Mouse (Mus musculus) retina, adult 2 months (tissue): Measurements from ENCODE around the gene Mapkap1.

Source experiments
- DNase-seq: peaks from one replicate; pipeline ENCODE4 v3.0.0-alpha.2; 2012; ENCODE audit warnings: low read depth, low spot score

The Mapkap1 gene

DNA sequence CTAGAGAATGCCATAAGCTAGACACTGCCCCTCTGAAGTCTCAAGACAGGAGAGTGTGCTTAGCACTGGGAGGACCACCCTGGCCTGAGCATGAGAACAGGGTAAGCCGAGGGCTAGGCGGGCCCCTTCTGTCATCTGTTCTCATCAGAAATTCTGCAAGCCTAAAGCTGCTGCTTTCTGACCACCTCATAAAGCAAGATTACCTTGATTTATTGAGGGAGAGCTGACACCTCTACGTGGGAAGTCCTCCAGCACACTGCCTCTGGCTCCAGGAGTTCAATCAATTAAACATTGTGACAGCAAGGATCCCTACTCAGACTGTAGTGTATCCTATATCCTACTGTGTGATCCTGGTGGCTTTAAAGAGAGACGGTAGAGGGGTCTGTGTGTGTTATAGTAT is 166.5 kb downstream of the Mapkap1 start:
- no peak for DNase-seq

DNA sequence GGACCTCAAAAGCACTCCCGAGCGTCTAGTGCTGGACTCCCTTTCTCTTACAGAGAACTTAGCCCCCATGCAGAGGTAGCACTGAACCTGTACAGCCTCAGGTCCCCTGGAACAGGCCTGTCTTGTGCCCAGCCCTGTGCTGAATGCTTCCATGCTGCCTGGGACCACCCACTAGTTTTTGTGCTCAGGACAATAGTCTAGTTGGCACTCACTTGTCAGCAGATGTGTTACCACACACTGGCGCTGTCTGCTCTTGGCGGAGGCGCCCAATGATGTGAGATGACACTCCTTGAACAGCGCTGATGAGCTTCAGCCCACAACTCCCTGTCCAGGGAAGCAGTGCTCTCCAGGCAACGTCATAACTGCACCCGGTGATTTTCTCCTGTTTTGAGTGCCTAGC is 182.0 kb downstream of the Mapkap1 start:
- DNase-seq: no peak

DNA sequence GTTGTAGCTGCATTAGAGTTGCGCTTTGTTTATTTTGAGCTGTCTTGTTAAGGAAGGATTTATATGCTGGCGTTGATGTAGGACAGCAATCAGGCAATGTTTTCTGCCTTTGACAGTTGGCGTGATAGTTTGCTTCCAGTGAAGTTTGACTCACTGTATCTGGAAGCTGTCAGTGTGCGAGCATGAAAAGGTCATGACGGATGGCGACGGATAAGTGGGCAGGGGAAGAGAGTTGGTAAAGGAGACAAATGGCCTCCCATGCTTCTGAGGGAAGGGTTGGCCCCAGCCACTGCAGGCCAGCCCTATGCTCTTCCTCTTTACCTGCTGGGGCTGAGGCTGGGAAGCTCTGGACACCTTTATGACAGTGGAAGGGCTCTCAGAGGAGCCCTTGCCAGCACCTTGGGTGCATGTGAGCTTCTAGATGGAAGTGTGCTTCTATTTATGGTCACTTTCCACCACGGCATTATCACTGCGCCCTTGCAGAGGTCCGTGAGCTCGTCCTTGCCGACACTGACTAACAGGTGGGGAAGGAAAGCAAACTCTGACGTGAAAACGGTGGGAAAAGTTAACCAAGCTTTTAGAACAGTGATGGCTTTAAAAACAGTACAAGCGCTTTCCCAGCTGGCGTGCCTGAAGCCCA is 185.3 kb downstream of the Mapkap1 start:
- no peak for DNase-seq

DNA sequence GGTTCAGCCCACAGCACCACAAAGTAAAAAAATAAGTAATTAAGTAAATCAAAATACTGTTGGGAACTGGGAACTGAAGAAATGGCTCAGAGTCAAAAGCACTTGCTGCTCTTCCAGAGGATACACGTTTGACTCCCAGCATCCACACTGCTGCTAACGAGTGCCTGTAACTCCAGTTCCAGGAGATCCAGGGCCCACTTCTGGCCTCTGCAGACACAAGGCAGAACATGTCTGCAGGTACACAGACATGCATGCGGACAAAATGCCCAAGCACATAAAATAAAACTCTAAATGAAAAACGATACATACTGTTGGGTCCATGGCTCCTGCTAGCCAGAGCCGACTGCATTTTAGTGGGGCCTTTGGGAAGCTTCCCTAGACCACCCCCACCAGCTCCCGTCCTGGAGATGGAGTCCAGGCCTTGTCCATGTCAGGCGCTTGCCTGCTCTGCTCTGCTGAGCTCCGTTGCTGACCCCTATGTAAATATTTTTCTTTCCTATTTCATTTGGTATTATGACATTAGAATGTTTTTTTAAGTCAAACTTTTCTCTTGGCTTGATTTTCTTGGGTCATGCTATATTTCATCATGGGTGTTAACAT is 185.9 kb downstream of the Mapkap1 start:
- no peak for DNase-seq

DNA sequence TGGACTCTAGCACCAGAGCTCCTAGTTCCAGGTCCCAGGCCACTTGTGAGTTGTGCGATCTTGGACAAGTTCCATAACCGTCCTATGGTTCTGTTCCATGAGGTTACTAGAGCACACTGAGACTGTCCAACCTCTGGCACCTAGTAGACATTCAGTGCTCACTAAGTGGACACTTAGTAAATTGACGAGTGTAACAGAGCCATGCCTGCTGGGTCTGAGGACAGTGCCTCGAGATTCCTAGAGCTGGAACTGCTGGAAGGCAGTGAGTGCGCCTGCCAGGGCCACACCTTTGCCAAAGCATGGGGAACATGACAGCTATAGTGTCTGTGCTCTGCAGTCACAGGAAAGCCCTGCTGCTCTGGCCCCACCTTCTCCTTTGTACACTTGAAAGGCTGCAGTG is 187.4 kb downstream of the Mapkap1 start:
- no peak for DNase-seq

DNA sequence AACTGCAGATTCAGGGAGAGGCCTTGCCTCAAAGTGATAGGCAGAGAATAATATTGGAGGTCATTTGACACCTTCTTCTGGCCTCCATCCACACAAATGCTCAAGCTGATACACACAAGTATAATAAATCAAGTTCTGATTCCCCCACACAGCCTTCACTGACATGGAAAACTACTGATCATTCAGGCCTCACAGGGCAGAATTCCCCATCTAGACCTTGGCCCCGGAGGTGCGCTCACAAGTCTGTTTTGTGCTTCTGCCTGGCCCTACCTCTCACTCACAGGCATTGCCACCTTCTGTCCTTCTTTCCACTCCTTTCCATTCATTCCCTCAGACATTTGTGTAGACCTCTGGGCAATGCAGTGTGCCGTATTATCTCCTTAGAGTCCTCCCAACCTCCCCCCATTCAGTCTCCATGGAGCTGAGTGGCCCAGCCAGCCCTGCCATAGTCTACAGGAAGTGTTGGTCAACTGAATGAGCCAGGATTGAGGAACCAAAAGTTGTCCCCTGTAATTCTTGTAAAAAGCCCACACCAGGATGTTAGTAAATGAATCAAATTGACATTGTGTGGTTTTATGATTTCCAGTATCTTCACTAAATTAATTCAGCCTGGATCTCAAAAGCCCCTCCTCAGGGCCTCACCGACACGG is 193.2 kb downstream of the Mapkap1 start:
- DNase-seq: no peak

DNA sequence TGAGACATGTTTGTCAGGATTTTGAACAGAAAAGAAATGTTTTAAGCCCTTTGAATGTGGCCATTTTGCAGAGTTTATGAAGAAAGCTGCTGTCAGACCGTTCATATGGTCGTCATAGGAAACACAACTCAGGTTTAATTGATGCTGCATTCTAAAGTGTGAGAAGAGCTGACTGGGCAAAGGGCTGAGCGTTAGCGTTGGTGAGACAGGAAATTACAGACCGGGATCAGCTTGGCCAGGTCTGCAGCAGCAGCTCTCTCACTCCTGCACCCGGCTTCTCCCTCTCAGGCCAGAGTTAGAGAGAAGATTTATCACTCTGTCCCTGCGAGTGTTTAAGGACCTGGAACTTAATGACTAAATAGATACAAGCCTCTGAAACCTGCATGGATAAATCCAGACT is 194.2 kb downstream of the Mapkap1 start:
- no peak for DNase-seq

DNA sequence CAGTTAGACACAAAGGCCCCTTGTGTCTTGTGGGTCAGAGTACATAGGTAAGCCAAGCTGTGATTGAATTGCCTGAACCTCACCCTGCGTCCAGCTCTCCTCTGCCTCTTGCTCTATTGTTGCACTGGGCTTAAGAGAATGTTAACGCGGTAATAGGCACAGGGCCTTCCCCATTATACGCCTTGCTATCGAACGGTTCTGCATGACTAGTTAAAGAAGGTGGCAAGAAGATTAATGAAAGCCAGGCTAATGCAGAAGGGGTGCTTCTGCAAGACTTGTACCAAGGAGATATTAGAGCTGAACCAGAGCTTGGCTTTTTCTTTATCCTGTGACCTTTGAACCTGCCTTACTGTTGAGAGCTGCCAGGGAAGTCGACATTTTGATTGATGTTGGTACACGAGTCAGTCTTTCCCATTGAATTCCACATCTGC is 195.6 kb downstream of the Mapkap1 start:
- DNase-seq: no peak

DNA sequence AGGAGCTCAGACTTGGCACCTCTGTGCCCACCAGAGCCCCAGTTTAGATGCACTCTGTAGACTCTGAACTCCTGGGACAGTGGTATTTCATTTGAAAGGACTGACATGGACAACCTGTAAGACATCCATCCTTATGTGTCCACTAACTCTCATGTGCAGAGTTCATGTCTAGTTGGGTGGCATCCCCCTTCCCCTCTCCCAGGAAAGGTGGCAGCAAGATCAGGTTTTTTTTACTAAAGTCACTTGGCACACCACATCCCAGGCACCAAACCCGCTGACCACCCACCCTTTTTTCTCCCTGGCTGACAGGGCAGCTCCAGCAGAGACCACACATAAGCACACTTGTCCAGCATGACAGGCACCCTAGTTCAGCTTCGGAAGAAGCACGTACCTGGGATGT is 196.3 kb downstream of the Mapkap1 start:
- no peak for DNase-seq

DNA sequence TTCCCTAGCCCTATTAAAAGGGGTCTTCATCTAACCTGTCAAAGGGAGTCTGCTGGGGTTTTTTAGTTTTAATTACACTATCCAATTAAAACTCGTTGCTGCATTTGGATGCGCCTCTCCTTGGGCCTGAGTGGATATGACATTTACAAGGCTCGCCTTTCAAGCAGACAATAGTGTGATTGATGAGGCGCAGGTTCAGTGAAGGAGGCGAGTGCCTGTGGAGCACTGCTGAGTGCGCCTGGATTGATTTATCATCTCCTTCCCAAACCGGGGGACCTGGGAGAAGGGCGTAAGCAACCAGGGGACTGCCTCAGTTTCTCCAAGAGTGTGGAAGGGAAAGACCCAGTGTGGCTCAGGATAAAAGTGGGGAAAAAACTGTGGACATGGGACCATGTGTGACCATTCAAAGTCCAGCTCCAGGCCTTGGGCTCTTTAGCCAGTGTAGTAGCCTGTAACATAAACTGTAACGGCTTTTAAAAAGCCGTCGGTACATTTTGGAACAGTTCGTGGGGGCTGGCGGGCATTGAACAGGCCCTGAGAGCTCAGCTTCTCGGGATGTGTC is 197.2 kb downstream of the Mapkap1 start:
- DNase-seq: no peak

DNA sequence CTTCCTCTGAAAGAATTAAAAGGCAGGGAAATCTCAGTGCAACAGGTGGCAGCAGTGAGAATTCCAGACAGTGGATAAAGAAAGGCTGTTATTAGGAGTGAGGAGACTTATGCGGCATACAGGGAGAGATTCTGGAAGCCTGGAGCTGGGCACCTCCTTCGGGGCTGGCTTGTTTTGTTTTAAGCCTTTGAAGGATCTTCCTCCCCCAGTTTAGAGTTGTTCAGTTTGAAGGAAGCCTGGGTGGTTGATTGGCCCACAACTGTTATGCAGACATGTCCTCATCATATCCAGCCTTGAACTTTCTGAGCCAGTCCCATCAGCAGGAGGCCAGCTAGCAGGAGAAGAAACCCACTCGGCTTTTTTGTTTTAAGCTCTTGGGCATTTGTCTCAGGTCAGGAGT is 198.5 kb downstream of the Mapkap1 start:
- DNase-seq: no peak

DNA sequence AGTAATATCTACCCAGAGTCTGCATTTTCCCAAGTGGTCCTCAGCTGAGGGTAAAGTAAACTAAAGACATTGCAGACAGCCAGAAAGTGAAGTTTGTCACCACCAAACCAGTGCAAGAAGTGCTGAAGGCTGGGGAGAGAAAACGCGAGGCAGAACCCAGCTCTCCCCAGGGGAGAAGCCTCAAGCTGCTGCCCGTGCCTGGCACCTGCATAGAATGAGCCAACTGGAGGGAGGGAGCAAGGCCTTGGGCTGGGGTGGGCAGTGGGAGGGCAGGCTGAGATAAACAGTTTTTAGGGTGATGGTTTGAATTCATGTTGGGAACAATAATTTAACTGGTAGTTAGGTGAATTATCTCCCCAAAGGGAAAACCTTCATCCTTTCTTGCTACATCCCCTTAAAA is 202.3 kb downstream of the Mapkap1 start:
- no peak for DNase-seq

DNA sequence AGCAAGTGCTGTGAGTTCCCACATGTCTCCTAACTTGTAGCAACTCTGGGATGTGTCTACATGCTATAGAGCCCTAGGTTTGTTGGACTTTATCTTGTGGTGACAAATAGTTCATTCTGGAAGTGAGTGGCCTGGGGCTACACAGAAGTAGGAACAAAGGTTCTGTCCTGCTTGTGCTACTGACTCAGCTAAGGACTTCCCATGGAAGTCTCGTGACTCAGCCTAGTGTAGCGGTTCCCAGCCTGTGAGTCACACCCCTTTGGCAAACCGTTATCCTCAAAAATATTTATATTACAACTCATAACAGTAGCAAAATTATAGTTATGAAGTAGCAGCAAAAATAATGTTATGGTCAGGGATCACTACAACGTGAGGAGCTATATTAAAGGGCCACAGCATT is 202.9 kb downstream of the Mapkap1 start:
- DNase-seq: no peak

DNA sequence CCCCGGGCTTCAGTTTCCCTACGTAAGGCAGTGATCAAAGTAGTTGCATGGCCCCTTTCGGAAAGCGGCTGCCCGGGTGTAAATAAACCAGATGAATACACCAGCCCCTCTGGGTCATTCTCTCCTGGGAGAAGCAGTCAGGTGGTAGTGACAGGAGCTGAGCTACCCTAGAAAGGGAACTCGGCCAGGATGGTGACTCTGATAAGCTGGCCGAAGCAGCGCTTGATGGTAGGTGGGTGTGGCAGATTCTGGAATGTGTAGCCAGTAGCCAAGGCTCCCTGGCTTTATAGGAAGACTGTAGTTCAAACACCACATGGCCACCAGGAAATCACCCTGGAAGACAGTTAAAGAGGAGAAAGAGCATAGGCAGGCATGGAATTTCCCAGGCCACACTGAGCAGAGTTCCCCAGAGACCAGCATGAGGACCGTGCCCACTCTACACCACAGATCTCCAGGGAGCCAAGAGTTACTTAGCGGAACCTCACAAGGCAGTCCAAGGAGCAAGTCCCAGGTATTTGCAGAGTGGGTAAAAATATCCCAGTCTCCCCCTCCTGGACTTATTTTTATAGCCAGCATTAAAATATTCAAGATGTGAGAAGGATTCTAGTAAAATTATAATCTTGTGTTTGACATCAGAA is 214.3 kb downstream of the Mapkap1 start:
- no peak for DNase-seq

DNA sequence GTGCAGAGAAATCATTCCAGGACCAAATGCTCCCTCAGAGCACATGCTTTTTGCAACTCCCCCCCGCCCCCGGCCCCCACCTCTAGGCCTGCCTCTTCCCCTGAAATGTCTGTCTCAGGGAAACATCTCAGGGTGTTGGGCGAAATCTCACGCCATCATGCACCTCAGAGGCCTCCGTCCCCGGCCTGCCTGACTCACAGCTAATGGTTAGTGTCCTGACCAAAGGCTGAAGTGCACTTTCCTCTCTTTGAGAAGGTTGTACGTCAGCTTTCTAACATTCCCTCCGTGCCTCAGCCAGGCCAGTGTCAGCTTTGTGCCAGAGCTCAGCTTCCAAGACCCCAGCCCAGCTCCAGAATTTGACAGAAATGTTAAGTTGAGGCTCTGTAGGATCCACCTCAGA is 214.9 kb downstream of the Mapkap1 start:
- DNase-seq: no peak

DNA sequence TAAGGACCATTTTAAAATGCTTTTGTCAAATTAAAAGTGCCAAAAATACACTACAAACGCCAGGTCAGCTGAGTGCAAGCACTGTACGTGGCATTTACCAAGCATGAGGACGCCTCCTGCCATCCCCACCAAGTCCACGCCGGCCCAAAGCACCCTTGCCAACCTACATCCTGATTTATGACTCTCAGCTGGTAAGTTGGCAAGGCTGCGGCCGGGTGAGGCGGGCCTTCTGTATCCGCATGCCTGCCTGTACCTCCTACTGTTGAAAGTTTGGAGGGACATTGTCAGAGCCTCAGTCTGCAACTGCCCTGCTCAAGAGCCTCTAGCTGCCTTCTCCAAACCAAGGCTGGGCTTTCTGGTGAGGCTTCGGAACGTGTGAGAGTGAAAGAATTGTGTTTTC is 215.9 kb downstream of the Mapkap1 start:
- DNase-seq: no peak

DNA sequence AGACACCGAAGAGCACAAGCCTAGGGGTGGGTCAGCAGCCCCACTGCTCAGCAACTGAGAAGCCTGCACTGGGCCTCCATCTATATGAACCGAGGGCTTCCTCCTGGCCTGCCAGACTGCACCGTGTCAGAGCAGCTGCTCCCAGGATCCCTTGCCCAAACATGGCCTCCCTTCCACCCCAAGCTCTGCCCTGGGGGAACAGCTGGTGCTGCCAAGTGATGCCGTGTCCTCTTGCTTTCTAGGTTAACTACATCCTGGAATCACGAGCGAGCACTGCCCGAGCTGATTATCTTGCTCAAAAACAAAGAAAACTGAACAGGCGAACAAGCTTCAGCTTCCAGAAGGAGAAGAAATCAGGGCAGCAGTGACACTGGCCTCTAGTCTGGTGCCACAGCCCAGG is 216.6 kb downstream of the Mapkap1 start:
- no peak for DNase-seq

DNA sequence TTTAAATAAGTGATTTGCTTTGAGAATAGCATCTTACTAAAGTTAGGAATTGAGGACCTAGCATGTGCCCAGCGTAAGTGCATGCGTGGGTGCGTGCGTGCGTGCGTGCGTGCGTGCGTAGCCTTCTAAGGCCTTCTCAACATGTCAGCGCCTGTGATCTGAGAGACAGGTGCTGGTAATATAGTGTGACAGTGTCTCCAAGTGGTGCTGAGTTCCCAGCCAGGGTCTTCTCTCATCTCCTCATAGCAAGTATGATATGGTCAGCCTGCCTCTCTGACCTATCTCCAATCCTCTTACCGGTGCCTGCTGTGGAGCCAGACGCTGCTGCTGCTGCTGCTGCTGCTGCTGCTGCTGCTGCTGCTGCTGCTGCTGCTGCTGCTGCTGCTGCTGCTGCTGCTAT is 217.5 kb downstream of the Mapkap1 start:
- no peak for DNase-seq

DNA sequence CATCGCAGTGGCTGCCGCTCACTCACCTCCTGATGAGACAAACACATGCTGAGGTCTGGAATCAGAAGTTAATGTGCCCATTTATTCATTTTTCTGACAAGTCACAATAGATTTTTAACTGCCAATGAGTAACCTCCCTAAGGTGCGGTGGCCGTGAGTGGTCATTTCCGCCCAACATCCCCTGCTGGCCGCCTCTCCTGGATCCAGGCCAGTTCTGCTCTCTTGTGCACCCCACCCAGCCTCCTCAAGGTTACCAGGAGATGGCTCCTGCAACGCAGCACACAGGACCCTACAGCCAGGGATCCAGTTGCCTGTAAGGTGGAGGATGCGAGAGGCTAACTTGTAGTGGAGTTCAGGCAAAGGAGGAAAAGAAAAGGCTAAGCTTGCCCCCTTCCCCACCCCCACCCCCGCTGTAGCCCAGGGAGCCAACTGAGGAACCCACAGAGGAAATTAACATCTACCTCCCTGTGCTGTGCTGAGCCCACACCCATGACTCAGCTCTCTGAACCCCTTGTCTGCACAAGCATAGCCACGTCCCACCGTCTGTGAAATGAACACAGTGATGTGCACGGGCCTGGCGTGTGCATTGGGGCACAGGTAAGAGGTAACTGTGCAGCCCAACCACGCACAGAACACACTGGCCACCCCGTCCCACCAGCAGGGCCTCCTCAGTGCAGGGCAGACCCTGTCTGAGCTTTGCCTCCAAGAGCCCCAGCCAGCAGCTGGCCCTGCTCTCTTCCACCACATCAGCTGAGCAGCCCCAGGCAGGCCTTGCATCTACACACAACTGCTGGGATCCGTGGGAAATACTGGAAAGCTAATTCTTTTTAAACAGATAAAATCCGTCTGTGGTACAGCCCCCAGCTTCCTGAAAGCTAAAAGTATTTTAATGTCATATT is 221.0 kb downstream of the Mapkap1 start:
- DNase-seq: no peak

DNA sequence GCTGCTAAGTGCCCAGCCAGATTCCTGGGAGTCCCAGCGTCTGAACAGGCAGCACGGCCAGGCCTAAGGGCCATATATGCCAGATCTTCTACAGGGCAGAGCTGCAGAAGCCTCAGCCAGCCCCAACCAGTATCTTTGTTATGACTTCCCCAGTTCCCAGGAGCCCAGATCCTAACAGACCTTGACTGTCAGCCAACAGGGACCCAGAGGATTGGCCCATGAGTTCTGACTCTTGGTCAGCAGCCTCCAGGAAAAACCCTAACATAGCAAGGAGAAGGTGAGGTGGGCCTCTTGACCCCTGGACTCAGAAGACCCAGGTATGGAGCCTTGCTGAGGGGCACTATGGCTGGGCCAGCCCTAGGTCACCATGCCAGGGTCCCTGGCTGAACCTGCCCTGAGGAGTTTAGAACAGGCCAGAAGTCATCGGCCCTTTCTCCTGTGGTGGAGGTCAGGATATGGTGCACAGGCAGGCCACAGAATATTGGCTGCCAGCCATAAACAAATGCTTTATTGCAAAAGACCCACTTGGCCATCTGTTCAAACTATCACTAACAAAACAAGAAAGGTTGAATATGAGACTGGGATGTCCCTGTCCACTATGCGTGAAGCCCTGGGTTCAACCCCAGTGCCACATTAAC is 222.5 kb downstream of the Mapkap1 start:
- no peak for DNase-seq

DNA sequence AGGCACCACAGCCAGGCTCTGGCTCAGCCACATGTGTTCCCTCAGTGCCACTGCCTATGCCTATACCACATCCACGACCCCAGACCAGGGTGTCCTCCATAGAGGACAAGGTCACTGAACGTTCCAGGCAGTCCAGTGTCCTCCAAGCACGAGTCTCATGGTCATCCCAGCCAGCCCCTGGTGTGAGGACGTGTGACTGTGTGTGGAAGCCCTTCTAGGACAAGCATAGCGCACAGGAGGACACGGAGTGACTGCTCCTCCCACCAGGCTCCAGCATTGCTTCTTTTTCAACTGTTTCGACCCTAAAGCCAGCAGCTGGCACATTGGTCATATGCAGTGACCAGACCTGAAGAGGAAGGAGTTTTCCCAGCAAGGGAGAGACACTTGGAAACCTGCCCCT is 223.2 kb downstream of the Mapkap1 start:
- no peak for DNase-seq
